Mouse (Mus musculus): Measurements from ENCODE around the gene Klf9.

GRCm38 (mm10) chr19:23153606-23154127 is 12.6 kb downstream of the Klf9 start:
- TF ChIP-seq CTCF (conservative IDR thresholded peaks at IDR 0.05; ENCODE audit: insufficient read depth, insufficient read length, low read depth, low read length), result no peak
- no peak for TF ChIP-seq POLR2A (IDR thresholded peaks at IDR 0.05; ENCODE audit: low read depth, low read length)

Data from kidney, adult 2 months (tissue).